Mouse (Mus musculus) heart, postnatal 4 days (tissue): ENCODE results near the gene Tmem141. TPM values are rescaled to one million over a fixed set of nuclear protein-coding genes. Genes with fewer than 3 reads are reported as not detected.
A peak's percentile ranks its signal among the peaks of the same experiment; 100 is the strongest.

Source experiments
- DNase-seq: peaks from one replicate; pipeline ENCODE4 v3.0.0; 2021
- total RNA-seq, 2 experiments: library from RNA; stranded (reverse); gene quantifications; 2 replicates each; pipeline ENCODE4 v1.2.3; 2021

Tmem141 gene
- total RNA-seq, 2 experiments from 2014 or later, result 22.2 to 24.0 TPM

DNA sequence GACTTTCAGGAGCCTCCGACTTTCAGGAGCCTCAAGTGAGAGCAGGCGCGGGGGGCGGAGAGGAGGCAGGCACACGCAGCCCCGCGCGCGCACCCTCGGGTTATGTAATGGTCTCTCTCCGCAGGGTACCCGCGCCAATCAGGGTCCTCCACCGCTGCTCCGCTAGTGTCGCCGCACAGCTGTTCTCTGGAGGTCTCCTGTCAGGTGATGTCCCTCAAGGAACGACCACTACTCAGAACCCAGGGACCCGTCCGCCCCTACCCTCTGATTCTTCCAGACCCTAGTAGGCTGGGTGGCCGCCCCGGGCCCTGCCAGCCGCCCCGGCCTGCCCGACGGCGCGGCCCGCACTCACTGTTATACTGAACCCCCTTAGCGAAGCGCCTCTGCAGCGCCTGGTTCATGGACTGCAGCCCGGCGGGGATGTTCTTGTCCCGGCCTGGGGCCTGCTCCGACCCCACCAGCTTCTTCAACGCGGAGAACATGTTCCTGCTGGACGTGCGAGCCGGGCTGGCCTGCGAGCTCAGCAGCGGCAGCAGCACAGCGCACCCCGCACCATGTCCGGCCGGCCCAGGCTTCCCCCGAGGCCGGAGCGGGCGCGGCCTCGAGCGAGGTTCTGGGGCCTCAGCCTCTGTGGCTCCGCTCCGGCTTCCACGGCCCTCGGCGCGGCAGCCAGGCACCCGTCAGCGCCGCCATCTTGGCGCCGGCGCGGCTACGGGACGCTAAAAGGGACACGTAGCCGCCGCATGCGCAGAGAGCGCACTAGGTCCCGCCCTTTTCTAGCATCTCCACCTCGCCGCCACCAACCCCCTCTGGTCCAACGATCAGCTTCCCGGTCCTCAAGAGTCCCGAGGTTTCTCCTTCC is 13.8 kb downstream of the Tmem141 start, which contains the start of gene Rabl6:
Gene Rabl6, minus strand, starts transcription at position 761 of the 862 bp plus-strand sequence.
- DNase-seq, result peak; percentile 91

DNA sequence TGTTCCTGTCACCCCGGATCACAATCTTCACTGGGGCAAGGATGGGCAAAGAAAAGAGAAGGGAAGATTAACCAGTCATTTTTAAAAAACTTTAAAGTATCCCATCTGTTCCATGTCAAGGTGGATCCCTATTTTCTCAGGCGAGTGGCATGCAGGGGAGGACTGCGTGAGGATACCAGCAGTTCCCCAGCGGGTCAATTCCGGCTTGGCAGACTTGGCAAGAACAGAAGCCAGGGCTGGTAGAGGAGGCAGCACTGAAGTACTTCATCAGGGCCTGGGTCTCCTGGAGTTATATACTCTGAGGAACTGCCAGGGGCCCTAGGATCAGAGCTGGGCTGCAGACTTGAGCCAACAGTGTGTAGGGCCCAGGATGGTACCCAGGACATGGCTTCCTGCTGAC is 19.3 kb downstream of the Tmem141 start:
- DNase-seq, result no peak

DNA sequence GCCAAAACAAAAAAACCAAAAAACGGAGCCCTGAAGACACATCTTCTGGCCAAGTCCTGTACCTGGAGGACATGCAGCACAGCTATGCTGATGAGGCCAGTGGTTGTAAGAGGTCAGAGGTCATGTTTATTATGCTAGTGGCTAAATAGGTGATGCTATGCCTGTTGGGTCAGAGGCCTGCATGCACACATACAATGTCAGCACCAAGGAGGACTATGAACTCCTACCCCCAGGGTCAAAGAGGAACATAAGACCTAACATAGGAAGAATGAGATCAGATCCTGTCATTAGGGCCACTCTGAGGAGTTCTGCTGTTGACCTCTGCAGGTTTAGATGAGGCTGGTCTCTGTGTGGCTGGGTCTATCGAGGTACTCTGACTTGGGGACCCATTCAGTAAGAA is 21.8 kb downstream of the Tmem141 start:
- no peak for DNase-seq

DNA sequence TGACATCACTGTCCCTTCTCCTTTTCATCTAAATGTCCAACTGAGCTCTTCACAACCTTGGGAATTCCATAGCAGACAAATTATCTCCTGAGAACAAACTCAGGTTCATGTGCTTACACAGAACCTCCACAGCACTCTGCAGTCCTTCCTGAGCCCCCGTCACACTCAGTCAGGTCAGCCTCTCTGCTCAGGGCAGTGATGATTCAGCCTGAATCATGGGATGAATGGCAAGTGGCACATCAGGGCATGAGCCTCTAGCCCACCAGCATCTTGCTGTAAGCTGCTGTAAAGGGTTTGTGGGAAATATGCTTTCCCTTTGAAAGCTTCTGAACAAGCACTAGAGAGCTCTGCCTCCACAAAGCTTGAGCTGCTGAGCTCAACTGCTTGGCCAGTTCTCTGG is 23.1 kb downstream of the Tmem141 start:
- DNase-seq, result no peak

DNA sequence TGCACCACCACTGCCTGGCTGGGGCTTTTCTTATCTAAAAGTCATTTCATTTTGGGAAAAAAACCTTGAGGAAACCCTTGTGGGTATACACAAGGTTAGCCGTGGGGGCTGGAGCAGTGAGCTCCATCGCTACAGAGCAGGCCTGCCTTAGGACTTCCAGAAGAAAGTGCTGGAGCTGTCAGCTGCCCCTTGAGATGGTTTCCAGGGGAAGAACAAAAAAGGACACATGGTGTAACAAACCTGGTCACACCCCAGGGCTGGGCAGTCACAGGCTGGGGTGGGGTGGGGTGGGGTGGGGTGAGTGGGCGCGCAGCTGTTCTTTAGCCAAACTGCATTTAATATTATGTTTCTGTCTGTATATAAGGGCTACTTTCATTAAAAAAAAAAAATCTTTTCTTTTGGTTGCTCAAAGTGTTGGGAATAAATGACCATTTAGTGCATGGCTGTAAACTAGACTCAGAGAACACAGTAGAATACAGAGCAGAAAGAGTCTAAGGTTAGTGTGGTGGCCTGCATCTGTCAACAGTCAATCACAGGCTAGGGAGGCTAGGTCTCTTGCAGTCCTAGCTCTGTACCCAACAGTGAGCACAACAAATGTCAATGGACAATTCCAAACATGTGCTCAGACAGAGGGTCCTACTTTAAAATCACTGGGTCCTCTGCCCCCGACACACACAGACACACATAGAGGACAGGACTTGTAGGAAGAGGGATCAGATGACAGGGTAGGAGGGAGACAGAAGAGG is 24.9 kb downstream of the Tmem141 start:
- DNase-seq, result no peak

DNA sequence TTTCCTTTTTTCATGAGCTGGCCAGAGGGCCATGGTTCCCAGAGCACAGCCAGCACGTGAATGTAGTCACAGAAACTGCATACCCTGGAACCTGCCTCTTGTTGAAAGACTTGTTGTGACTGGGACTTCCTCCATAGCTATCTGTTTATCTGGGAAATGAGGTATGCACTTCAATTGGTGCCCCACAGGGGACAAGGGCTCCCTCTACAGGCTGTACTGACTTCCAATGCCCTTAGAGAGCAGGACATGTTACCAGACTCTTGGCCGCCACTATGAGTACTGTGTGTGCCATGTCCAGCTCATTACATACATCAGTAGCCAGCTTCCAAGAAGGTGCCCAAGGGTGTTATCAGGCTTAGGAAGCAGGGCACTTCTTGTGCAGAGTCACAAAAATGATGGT is 29.9 kb downstream of the Tmem141 start:
- DNase-seq, result no peak

DNA sequence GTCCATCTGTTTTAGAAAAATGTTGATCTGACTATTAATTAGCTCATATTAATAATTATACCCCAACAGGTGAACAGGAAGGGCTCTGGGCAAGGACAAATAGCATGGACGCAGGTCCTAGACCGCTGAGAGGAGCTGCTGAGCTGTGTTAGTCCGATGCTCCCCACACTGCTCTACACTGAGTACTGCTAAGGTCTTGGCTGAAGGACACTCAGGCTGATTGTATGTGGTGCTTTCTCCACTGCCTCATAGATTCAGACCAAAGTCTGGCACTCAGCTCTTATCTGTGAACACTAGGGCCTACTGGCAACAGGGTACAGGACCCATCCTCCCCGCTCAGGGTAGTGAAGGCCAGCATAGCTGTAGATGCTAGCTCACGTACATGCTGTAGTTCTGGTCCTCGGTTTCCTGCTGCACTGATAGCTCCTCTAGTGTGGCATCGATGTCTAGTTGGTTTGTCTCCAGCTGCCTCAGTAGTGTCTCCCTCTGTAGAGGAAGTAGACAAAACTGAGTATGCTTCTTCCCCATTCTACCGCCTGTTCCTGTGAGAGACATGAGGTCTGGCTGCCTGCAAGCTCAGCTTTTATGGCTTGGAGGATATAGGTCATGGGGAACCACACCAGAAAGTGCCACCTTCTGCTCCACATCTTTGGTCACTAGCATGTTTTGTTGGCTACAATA is 33.4 kb downstream of the Tmem141 start:
- no peak for DNase-seq

DNA sequence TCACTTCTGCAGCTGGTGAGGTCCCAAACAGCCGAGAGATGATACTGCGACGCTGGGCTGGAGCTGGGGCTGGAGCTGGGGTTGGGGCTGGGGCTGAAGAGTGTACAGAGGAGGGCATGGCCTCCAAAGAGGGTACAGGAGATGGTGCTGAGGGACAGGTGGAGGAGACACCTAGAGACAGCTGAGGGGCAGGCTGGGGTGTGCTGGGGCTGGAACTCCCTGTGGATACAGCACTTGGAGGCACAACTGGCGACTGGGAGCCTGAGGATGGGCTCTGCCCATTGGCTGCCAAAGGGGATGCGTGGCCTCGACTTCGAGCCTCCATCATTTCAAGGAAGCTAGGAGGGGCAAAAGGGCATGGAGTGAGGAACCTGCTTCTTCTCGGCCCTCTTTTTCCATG is 34.5 kb downstream of the Tmem141 start:
- no peak for DNase-seq

DNA sequence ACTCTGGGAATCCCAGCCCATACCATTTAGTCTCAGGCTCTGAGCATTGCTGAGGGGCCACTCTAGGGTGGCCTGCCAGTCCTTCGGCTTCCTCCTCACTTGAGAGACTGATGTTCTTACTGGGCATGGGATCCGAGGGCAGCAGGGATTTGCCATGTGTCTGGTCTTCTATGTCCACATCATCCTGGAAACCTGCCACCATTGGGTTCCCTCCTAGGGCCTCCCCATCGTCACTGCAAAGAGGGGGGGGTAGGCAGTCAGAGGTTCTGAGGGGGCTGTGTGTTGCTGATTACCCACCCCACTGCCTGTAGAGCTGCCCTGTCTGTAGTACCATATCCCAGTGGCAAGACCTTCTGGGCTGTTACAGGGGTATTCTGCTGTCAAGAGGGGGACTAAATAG is 36.2 kb downstream of the Tmem141 start:
- DNase-seq, result peak; percentile 10

DNA sequence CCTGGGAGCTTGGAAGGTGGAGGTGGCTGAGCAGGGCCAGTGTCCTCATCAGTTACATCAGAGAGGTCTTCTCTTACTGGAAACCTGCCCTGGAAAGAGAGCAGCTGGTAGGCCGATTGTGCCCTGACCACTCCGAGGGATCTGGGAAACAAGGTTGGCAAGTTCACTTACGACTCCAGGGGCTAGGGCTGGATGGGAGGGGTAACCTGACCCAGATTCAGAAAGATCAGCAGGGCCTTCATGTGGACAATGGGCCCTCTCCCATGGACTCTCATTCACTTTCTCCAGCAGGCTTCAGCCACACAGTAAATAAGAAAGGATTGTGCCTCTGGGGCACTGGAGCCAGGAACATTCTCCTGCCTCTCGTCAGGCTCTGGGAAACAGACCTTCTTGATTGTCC is 36.9 kb downstream of the Tmem141 start:
- DNase-seq, result peak; percentile 4

DNA sequence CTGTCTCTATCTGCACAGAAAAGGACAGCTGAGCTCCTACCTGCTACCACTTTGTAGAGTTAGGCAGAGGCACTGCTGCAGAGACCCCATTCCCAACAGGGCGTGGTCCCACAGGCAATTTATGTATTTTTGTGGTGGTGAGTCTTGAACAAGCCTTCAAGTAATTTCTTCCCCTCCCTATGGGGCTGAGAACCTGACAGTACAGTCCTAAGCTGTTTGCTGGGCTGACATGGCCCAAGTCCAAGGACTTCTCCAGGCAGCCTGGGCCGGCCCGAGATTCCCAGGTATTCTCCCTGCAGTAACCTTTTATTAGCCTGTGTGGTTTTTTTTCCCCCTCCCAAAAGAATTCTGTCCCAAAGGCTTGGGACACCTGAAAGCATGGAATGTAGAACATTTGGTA is 37.7 kb downstream of the Tmem141 start:
- peak; percentile 9 for DNase-seq

DNA sequence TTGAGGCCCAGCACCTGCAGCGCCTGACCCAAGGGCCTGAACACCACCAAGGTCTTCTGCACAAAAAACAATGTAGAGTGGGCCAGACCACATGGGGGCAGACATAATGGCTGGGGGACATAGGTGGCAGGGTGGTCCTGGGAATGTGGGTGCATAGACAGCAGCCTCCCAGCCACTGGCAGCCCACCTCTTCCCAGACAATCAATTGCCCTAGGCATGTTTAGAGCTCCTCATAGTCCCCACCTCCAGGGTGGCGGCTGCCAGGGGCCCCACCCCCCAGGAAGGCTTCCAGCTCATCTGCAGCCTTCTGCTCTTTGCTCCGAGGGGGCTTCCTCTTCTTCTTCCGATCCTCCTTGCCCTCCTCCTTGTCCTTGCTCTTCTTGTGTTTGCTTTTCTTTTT is 38.2 kb downstream of the Tmem141 start:
- no peak for DNase-seq

DNA sequence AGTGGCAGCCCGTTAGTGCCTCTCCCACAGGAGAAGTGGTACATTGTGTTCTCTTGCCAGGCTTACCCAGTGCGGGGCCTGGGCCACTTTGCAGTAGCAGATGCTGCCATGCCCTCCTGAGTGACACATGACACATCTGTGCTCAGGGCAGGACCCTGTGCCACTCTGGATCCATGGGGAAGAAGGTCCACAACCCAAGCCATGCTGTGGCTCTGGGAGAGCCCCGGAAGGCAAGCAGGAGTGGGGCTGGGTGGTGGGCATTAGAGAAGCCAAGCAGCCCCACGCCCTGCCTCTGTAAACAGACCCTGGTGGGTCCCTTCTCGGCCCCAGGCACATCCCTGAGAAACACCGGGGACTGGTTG is 38.7 kb downstream of the Tmem141 start:
- peak; percentile 14 for DNase-seq

DNA sequence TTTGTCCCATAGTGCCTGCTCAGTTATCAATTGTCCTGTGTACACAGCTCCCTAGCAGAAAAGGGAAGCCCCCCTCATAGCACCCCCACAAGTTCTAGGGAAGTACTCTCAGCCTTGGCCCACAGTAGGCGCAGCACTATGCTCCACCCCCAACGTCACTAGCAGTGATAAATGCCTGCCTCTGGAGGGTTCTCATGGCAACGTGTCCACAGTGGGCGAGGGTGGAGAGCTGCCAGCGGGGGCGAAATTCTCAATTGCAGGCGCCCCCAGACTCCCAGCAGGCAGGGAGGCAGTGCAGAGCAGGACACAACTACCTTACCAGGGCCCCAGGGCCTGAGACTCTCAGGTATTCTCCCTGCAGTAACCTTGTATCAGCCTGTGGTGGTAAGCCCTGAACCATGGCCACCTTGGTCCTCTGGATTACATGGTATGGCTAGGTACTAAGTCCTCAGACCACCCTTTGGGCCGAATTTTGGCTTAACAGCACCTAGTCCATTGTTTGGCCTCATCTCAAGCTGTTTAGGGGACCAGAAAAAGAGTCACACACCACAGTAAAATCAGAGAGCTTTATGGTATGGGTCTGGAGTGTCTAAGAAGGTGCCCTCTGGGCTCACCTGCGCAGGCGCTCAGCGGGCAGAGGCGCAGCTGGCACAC is 39.2 kb downstream of the Tmem141 start:
- peak; percentile 44 for DNase-seq

DNA sequence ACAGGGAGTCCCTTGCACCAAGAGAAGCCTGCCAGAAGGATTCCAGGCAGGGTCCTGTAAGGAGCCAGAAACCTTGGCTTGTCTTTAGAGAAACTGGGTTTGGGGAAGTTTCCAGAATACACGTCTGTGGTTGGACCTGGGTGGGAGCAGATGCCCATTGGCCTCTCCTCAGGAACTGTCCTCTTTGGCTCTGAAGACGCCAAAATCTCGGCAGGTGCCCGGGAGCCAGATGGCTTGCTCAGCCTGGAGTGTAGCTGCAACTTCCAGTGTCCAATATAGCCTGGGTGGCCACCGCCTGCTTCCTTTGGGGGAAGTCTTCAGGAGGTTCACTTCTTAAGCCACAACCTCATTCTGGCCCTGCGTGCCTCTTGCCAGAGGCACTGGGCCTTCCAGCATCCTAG is 39.9 kb downstream of the Tmem141 start:
- peak; percentile 19 for DNase-seq

DNA sequence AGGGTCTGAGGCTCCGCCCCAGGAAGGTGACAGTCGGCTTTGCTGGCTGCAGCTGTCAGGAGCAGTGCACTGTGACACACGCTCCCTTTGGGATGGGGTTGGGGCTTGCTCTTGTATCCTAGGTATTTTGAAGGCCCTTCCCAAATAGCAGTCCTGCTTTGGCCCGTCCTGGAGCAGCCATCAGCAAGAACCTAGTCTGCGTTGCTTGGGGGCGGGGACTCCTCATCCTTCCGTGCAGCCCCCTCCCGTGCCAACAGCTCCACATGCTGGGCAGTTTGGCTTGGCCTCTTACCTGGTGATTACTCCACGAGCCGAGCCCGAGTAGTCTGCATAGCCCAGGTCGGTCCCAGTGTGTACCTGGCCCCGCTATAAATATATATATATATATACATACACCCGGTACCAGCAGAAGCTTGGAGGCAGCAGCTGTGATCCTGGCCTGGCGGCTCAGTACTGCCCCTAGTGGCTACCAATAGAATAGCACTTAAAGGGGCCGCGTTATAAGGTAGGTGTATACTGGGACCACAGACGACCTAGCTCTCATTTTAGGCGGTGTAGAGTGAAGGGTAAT is 40.4 kb downstream of the Tmem141 start, which contains the start of gene Ajm1:
Gene Ajm1, minus strand, starts transcription at position 464 of the 571 bp plus-strand sequence.
- DNase-seq, result peak; percentile 71

DNA sequence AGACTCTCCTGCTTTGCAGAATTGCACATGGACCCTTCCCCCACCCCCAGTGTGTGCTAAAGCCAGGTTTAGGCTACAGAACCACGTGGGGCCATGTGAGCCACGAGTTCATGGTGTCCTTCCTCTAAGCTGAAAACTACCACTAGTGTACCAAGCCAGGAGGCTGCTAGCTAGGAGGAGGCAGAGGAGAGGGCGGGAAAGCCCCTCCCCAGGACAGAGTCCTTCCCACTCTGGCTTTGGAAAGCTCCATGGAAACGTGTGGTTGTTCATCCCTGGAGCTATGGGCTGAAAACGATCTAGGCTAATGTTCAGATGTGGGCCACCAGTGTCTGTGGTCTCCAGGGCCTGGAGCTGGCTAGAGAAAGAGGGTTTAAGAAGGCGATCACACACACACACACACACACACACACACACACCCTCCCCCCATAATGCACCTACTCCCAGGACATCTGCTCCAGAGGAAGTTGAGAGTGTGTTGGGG is 41.1 kb downstream of the Tmem141 start:
- DNase-seq, result no peak

DNA sequence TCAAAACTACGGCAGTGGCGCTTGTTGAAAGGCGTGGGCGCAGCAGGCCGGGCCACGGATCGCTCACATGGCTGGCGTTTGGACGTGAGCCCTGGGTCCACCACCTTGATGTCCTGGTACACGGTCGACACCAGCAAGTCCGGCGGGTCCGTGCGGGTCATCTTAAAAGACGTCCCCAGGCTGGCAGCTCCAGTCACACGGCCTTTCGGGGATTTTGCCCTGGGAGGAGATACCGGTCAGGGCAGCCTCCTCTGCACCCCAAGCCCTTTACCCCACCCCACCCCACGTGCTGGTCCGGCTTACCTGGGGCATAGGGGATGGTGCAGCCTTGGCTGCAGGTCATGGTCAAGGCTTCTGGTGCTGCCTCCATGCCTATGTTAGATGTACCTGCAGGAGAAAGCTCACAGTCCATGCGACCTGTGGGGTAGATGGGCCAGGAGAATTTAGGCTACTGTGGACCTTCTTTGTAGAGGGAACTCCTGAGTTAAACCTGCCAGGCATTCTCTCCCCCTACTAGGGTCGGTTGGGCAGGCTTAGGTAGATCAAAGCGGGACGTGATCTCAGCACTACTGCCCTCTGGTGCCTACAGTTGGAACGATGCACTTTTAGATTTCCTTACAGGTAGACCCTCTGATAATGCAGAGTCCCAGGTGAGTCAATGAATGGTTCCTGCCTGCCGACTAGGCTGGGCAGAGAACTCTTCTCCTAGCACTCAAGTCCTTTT is 41.9 kb downstream of the Tmem141 start:
- peak; percentile 48 for DNase-seq

DNA sequence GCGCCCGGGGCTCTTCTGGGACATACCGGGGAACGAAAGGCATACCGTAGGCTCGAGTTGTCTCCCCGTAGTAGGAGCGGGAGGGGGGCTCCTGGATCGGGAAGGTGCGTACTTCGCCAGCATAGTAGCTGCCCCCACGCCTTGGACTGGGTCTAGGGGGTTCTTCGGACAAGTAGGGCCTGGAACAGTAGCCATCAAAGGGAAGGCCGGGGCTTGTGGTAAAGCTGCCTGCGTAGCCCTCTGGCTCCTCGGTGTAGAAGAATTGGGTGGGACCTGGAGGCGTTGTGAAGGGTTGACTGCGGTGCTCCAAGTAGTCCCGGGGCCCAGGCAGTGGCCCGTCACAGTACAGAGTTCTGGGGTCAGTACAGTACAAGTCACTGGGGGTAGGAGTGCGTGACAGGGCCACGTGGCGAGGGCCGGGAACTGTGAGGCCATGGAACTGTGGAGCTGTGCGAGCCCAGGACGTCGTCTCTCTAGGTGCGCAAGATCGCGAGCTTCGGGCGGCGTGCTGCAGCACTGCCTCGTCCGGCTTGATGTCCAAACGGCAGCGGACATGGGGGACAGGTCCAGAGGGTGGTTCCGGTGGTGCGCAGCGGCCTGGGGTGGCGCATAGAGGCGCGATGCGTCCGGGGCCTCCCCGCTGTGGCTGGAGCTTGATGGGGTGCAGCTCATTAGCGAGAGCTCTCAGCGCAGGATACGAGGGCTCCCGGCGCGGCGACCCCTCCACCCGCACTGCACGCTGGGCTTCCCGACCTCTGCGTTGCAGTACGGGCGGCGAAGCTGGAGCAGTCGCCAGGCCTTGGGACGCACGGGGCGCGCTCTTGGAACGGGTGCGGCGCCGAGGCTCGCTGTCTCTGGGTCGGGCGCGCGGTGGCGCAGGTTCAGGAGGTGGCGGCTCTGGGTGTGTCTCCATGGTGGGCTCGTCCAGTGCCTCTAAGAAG is 42.7 kb downstream of the Tmem141 start:
- peak; percentile 17 for DNase-seq
